Mouse (Mus musculus) kidney, adult 11 months (tissue): ENCODE measurements at regions not wholly inside any gene's neighbourhood (a gene's known extent, or its start where the extent isn't known, plus 50 kb on each side); places are given as distances from the start of the nearest gene placed in this dataset.

Source experiments
- DNase-seq: peaks from one replicate; pipeline ENCODE4 v3.0.0; 2022

DNA sequence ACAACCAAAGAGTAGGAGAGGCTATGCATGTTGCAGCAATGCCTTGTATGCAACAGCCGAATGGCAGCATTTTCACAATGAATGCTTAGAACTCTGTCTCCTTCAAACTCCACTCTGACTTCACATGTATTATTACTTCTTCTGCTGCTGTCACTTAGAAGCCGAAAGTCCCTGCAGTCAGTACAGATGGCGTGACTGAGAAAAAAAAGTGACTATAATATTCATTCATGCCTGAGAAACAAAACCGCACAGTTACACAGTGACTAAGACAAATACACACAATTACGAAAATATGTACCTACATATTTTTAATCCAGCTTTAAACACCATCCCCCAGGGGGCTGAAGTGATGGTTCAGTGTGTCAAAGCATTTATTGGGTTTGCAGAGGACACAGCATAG lies 154.8 kb upstream of the Pitx2 start:
- DNase-seq, result no peak

- DNase-seq, result no peak
Observed at GRCm38 (mm10) chr3:129049899-129050597, 149.6 kb upstream of the Pitx2 start.

DNA sequence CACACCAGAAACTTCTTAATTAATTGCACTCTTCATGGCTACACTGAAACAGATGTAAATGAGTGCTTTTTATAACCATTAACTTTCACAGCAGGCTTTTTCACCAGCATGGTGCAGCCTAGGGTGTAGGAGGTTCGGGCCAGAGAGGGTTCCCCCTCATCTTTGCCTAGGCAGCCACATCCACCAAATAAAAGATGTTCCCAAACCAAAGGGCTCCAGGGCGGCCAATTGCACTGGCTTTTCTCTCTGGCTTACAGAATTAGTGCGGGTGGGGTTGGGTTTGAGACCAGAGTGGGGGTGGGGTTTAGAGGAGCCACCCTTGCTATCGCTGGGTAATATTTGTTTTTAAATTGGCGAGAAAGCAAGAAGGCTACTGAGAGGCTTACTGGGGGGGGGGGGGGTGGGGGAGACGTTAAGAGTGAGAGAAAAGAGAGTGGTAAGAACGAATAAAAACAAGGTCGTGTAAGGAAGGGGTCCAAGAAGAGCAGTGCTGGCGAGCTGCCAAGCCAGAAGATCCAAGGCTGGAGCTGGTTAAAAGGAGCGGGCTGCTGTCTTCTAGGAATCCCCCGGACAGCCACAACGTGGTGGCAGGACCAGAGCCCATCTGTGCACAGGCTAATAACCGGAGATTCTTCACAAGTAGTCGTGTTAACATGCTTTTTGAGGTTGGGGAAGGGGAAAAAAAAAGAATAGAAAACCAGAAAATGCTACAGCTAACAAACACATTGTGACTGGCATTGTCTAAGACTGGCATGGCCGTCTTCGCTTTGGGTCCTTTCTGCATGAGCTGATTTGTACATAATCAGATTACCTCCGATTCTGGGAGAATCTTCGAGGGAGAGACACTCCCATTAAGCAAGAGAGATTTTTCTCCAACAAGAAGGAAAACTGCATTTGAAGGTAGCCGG lies 134.0 kb upstream of the Pitx2 start:
- DNase-seq, result no peak

- DNase-seq, result no peak
Observed at GRCm38 (mm10) chr3:129069676-129070075, 130.0 kb upstream of the Pitx2 start.

- no peak for DNase-seq
Observed at GRCm38 (mm10) chr3:129070521-129070933, 129.2 kb upstream of the Pitx2 start.

DNA sequence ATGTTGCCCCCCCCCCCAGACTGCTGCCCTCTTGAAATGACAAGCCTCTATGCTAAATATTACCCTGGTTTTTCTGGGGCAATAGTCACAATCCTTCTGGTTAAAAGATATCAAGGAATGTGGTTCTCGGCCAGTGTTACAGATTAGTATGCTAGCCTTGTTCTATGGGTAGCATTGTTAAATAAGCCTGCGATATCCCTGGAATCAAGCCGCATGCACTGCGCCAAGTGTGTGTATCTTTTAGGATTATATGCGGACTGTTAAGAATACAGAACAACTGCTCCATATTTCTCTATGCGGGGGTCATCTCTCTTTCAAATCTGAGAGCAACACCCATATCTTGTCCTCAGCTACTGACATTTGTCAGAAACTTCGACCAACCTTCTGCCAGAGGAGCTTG lies 128.7 kb upstream of the Pitx2 start:
- no peak for DNase-seq

DNA sequence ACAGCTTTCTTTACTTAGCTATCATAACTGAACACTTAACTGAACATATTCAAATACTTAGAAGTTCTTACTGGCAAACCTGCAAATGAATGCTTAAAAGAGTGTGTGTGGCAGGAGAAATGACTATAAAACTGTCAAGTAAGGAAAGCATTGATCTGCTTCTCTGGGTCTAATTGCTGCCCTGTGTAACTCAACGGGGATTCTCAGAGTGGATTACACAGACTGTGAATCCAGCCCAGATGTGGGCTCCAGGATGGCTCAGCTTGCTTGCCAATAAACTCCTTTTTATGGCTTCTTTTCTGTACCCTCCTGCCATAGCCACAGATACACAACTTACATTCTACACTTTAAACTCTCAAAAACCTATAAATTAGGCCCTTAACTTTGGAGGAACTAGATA lies 123.3 kb upstream of the Pitx2 start:
- no peak for DNase-seq

DNA sequence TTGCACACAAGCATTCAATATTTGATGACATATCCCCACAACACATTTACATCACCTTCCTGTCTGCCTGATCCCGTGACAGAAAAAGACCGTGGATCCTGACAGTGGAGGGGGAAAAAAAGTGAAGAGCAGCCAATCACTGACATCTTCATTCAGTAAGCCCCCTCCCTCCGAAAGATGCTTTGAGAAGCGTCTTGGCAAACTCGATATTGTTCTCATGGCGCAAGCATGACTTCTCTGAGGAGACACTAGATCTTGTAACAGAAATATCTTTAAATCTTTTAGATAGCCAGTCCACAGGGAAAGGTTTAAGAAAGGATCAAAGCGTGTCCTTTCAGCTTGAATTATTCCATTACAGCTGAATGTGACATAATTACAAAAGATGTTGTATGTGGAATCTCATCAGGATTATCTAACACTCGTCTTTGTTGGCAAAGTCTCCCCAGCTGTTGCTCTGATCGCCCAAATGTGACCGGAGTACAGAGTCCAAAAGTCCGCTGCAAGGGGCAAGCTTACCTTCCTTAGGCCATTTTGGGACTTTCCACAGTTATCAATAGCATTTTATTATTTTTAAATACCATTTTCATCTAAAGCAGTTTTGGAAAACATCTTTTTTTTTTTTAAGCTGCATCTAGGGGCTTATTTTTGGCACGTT lies 95.8 kb upstream of the Pitx2 start:
- DNase-seq, result peak; percentile 4

DNA sequence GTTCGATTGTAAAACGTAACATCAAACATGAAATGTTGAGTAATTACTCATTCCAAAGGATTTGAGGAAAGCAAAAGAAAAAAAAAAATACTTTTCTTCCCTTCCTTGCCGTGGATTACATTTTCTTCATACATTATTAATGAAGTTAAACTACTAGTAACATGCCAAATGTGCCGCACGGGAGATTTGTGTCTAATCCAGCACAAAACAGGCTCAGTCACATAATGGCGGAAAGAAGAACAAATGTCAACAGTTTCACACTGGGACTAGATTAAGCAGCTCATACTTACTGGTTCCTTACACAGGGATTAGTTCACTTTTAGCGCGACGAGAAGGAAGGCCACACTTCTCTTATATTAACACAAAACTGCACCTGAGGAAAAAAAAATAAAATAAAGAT lies 94.9 kb upstream of the Pitx2 start:
- DNase-seq, result no peak

GRCm38 (mm10) chr3:129106174-129106573 lies 93.5 kb upstream of the Pitx2 start:
- no peak for DNase-seq

- DNase-seq, result no peak
Observed at GRCm38 (mm10) chr3:129130521-129130920, 69.2 kb upstream of the Pitx2 start.

DNA sequence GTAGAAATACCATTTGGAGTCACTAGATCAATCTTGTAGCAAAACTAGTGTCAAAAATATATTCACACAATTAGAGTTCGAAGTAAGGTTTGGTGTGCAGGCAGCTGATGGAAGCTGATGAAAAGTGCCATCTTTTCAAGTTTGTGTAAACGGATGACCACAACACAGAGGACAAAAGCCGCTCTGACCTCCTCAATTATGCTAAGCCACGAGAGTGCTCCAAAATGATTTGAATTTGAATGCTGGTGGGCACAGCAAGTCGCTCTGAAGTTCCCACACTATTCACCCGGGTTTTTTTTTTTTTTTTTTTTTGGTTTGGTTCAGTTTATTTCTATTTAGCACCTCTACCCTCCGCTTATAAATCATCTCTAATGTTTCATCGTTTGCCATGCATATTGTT lies 68.5 kb upstream of the Pitx2 start:
- no peak for DNase-seq

DNA sequence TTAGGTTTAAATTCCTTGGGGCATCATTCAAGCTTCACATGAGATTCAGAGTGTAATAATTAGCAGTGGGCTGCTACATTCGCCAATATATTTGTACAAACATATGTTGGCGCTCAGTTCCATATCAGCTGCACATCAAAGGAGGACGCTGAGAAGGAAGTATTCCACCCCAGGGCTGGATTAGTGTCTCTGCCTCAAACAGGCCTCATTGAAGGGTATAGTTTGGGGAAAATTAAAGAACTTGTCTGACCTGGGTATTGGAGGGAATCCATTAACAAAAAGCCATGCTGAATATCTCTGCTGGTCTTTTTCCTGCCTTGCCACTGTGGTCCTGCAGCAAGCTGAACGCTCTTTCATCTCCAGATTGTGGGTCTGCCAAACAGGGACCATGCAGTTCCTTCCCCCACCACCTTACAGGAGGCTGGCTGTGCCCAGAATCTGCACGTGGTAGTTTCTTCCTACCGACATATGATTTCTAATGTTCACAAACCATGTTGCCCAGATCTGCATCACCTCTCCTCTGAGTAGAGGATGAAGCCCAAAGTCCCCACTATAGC lies 67.7 kb upstream of the Pitx2 start:
- DNase-seq, result no peak
